Mouse (Mus musculus) small intestine, adult 2 months (tissue): ENCODE results near the gene 1700021F05Rik. TPM values are rescaled to one million over a fixed set of nuclear protein-coding genes. Genes with fewer than 3 reads are reported as not detected.

Experiments used
- H3K27ac ChIP-seq: fragments of 200-500 bp; 2 replicates; pipeline ENCODE4 v1.5.1; 2012; ENCODE audit warnings: low read depth, low read length, control low read depth, inconsistent platforms; ENCODE audit not compliant: insufficient read depth
- H3K27me3 ChIP-seq: fragments of 200-500 bp; 2 replicates; pipeline ENCODE4 v1.6.1; 2012; ENCODE audit warnings: mild to moderate bottlenecking, moderate library complexity, low read length, inconsistent platforms; ENCODE audit not compliant: control insufficient read depth, insufficient read depth
- H3K36me3 ChIP-seq: fragments of 200-500 bp; 2 replicates; pipeline ENCODE4 v1.6.1; 2012; ENCODE audit warnings: mild to moderate bottlenecking, low read length, control low read depth, inconsistent platforms; ENCODE audit not compliant: control insufficient read depth, insufficient read depth
- H3K4me1 ChIP-seq: fragments of 200-500 bp; 2 replicates; pipeline ENCODE4 v1.6.1; 2012; ENCODE audit warnings: low read length, inconsistent platforms, mixed read lengths; ENCODE audit not compliant: control insufficient read depth, insufficient read depth, insufficient read length
- H3K4me3 ChIP-seq: fragments of 200-500 bp; 2 replicates; pipeline ENCODE4 v1.5.1; 2012; ENCODE audit warnings: low read depth, mild to moderate bottlenecking, control low read depth, inconsistent platforms, low read length, moderate library complexity
- CTCF ChIP-seq: fragments of 200-500 bp; IDR thresholded peaks from 2 replicates; pipeline ENCODE4 v1.5.1; 2012; ENCODE audit warnings: low read depth, mild to moderate bottlenecking, control low read depth, inconsistent platforms, low read length, moderate library complexity, mixed read lengths; ENCODE audit not compliant: insufficient replicate concordance, insufficient read length; ENCODE audit errors: extremely low read depth
- POLR2A ChIP-seq: fragments of 200-500 bp; IDR thresholded peaks from 2 replicates; pipeline ENCODE4 v1.6.1; 2012; ENCODE audit warnings: low read depth, mild to moderate bottlenecking, control low read depth, inconsistent platforms, low read length, moderate library complexity
- WGBS: fragments of 180-500 bp; shearing (Covaris S2); methylation state at CpG from one replicate; pipeline ENCODE4 v1.1.7; 2018; 5-methylcytosine and 5-hydroxymethylcytosine counted together
- polyA plus RNA-seq: library from polyadenylated mRNA; depleted of rRNA; stranded (reverse); fragments of >200 nt; gene quantifications from 2 replicates; pipeline ENCODE4 v1.2.3, GENCODE M21; 2012

1700021F05Rik gene
- polyA plus RNA-seq, 1 experiment, result 5.3 TPM

- TF ChIP-seq POLR2A, result no peak
- Histone ChIP-seq H3K27ac (peak overlapping the region; percentile 79), H3K36me3 (no peaks in the 10 kb centered on the region), H3K27me3 (no peaks in the 10 kb centered on the region), H3K4me1 (peaks cover 4% of the 10 kb centered on the region), H3K4me3 (peak overlapping the region; percentile 74)
- 1% methylated on average over 32 of the region's 32 CpGs for WGBS
Observed at GRCm38 (mm10) chr10:43578366-43578753, 37.6 kb upstream of the 1700021F05Rik start.

GRCm38 (mm10) chr10:43577997-43578331 is 37.2 kb upstream of the 1700021F05Rik start, which contains the start of gene Cd24a:
TSS of gene Cd24a (plus strand) at chr10:43578284.
- TF ChIP-seq POLR2A, result no peak
- TF ChIP-seq CTCF, result no peak
- Histone ChIP-seq H3K4me1 (peaks cover 4% of the 10 kb centered on the region), H3K27ac (peak within 1 kb of the TSS; percentile 79), H3K36me3 (no peaks in the 10 kb centered on the region), H3K4me3 (peak within 1 kb of the TSS; percentile 89), H3K27me3 (no peaks in the 10 kb centered on the region)
- WGBS, result 1% methylated on average over 6 of the region's 6 CpGs

- no peaks in the 10 kb centered on the region for H3K36me3 ChIP-seq
- peak overlapping the region; percentile 51 for H3K4me3 ChIP-seq
- 11% methylated on average over 19 of the region's 19 CpGs for WGBS
- H3K27me3 ChIP-seq, result no peaks in the 10 kb centered on the region
- peak overlapping the region; percentile 45; the same call in 1 of the 2 replicates for H3K27ac ChIP-seq
- TF ChIP-seq POLR2A (no peak), CTCF (no peak)
- peaks cover 4% of the 10 kb centered on the region for H3K4me1 ChIP-seq
Observed at GRCm38 (mm10) chr10:43577299-43577996, 36.7 kb upstream of the 1700021F05Rik start.

GRCm38 (mm10) chr10:43574956-43575355 is 34.2 kb upstream of the 1700021F05Rik start:
- no peaks in the 10 kb centered on the region for H3K36me3 ChIP-seq
- TF ChIP-seq CTCF, result peak; percentile 97; the same call in 1 of the 2 replicates
- no peak for TF ChIP-seq POLR2A
- no peak overlapping the region for H3K27ac ChIP-seq
- WGBS, result 2% methylated on average over 3 of the region's 3 CpGs
- peaks cover 4% of the 10 kb centered on the region for H3K4me1 ChIP-seq
- no peaks in the 10 kb centered on the region for H3K27me3 ChIP-seq
- H3K4me3 ChIP-seq, result no peak overlapping the region

GRCm38 (mm10) chr10:43574352-43574751 is 33.6 kb upstream of the 1700021F05Rik start:
- Histone ChIP-seq H3K27ac (no peak overlapping the region), H3K36me3 (no peaks in the 10 kb centered on the region), H3K4me1 (peaks cover 2% of the 10 kb centered on the region), H3K27me3 (no peaks in the 10 kb centered on the region), H3K4me3 (no peak overlapping the region)
- 79% methylated on average over 2 of the region's 2 CpGs for WGBS
- TF ChIP-seq POLR2A (no peak), CTCF (no peak)

GRCm38 (mm10) chr10:43561311-43561710 is 20.5 kb upstream of the 1700021F05Rik start:
- 94% methylated on average over 2 of the region's 2 CpGs for WGBS

GRCm38 (mm10) chr10:43560765-43561164 is 20.0 kb upstream of the 1700021F05Rik start:
- no peaks in the 10 kb centered on the region for H3K36me3 ChIP-seq
- no peaks in the 10 kb centered on the region for H3K27me3 ChIP-seq
- no peaks in the 10 kb centered on the region for H3K4me1 ChIP-seq
- no peak overlapping the region for H3K27ac ChIP-seq
- 37% methylated on average over 2 of the region's 2 CpGs for WGBS
- TF ChIP-seq POLR2A, result no peak
- no peak overlapping the region for H3K4me3 ChIP-seq

More at GRCm38 (mm10) chr10:43561311-43561710, 20.5 kb upstream of the 1700021F05Rik start:
- Histone ChIP-seq H3K4me3 (no peak overlapping the region), H3K27me3 (no peaks in the 10 kb centered on the region), H3K27ac (no peak overlapping the region), H3K4me1 (no peaks in the 10 kb centered on the region), H3K36me3 (no peaks in the 10 kb centered on the region)
- no peak for TF ChIP-seq CTCF
- TF ChIP-seq POLR2A, result no peak

- WGBS, result 77% methylated on average over 11 of the region's 11 CpGs
- TF ChIP-seq CTCF (no peak), POLR2A (no peak)
- Histone ChIP-seq H3K27me3 (no peaks in the 10 kb centered on the region), H3K36me3 (no peaks in the 10 kb centered on the region), H3K27ac (no peak overlapping the region), H3K4me3 (no peak overlapping the region), H3K4me1 (no peaks in the 10 kb centered on the region)
Observed at GRCm38 (mm10) chr10:43559313-43559712, 18.5 kb upstream of the 1700021F05Rik start.
